Mouse (Mus musculus) MEL (cell line): ENCODE data around the gene Ttc30a2. TPM values are rescaled to one million over a fixed set of nuclear protein-coding genes. Genes with fewer than 3 reads are reported as not detected.

Experiments used
- DNase-seq: peaks from one replicate; pipeline ENCODE4 v3.0.0; 2011; ENCODE audit warnings: low read depth, low spot score
- H3K27ac ChIP-seq: 2 replicates; pipeline ENCODE4 v1.5.1; 2012; ENCODE audit warnings: low read depth, mild to moderate bottlenecking, control low read depth, low read length, moderate library complexity; ENCODE audit not compliant: control insufficient read depth
- H3K27me3 ChIP-seq, 2 experiments: fragments of 150-350 bp in 1 of 2; sonication (generic) in 1 of 2; 2 replicates each; pipeline ENCODE4 v1.6.1; 2012; ENCODE audit warnings: low read length in 2 of 2, mild to moderate bottlenecking in 2 of 2, improper control_type of control experiment in 1 of 2, moderate library complexity in 1 of 2; ENCODE audit not compliant: insufficient read depth in 2 of 2, control insufficient read depth in 1 of 2
- H3K36me3 ChIP-seq, 2 experiments: 2 replicates each; pipeline ENCODE4 v1.6.1; 2012 to 2014; ENCODE audit warnings: low read length in 2 of 2, improper control_type of control experiment in 1 of 2, inconsistent platforms in 1 of 2, mild to moderate bottlenecking in 1 of 2; ENCODE audit not compliant: insufficient read depth in 2 of 2, control insufficient read depth in 1 of 2
- H3K4me1 ChIP-seq, 2 experiments: fragments of 150-350 bp in 1 of 2; sonication (generic) in 1 of 2; 2 replicates each; pipeline ENCODE4 v1.6.1; 2012; ENCODE audit warnings: low read length in 2 of 2, improper control_type of control experiment in 1 of 2, mild to moderate bottlenecking in 1 of 2; ENCODE audit not compliant: insufficient read depth in 2 of 2, control insufficient read depth in 1 of 2
- H3K4me3 ChIP-seq, 2 experiments: fragments of 150-350 bp in 1 of 2; sonication (generic) in 1 of 2; 2 replicates each; pipeline ENCODE4 v1.5.1; 2012; ENCODE audit warnings: low read depth in 2 of 2, low read length in 2 of 2, mild to moderate bottlenecking in 2 of 2, moderate library complexity in 2 of 2, control low read depth in 1 of 2, improper control_type of control experiment in 1 of 2; ENCODE audit not compliant: control insufficient read depth in 1 of 2, insufficient read depth in 1 of 2
- H3K79me2 ChIP-seq: 2 replicates; pipeline ENCODE4 v1.6.1; 2012; ENCODE audit warnings: mild to moderate bottlenecking, low read length, moderate library complexity; ENCODE audit not compliant: control insufficient read depth, poor library complexity, insufficient read depth
- H3K9ac ChIP-seq: 2 replicates; pipeline ENCODE4 v1.6.1; 2012; ENCODE audit warnings: low read depth, mild to moderate bottlenecking, control low read depth, low read length, moderate library complexity; ENCODE audit not compliant: control insufficient read depth, poor library complexity, severe bottlenecking
- H3K9me3 ChIP-seq: fragments of 150-350 bp; sonication (generic); replicated peaks from 2 replicates; pipeline ENCODE4 v1.6.1; 2012; ENCODE audit warnings: mild to moderate bottlenecking, low read length, improper control_type of control experiment, moderate library complexity; ENCODE audit not compliant: insufficient read depth
- CHD1 ChIP-seq: IDR thresholded peaks from 2 replicates; pipeline ENCODE4 v1.6.1; 2012; ENCODE audit warnings: low read depth, mild to moderate bottlenecking, inconsistent platforms, low read length, improper control_type of control experiment
- CHD2 ChIP-seq: IDR thresholded peaks from 2 replicates; pipeline ENCODE4 v1.6.1; 2011; ENCODE audit warnings: low read length, improper control_type of control experiment
- CTCF ChIP-seq, 3 experiments: IDR thresholded peaks in 2 of 3; conservative IDR thresholded peaks in 1 of 3; 2 replicates each; pipeline ENCODE4 v1.5.1; 2011 to 2012; ENCODE audit warnings: low read length in 3 of 3, low read depth in 2 of 3, mild to moderate bottlenecking in 2 of 3, improper control_type of control experiment in 1 of 3, inconsistent platforms in 1 of 3, mixed read lengths in 1 of 3, moderate library complexity in 1 of 3; ENCODE audit not compliant: control insufficient read depth in 1 of 3, insufficient read depth in 1 of 3, poor library complexity in 1 of 3, severe bottlenecking in 1 of 3
- ELF1 ChIP-seq: IDR thresholded peaks from 2 replicates; pipeline ENCODE4 v1.6.1; 2014; ENCODE audit warnings: low read depth, mild to moderate bottlenecking, inconsistent platforms, low read length, improper control_type of control experiment, moderate library complexity
- ETS1 ChIP-seq: IDR thresholded peaks from 2 replicates; pipeline ENCODE4 v1.6.1; 2012; ENCODE audit warnings: low read depth, mild to moderate bottlenecking, inconsistent platforms, low read length, improper control_type of control experiment, moderate library complexity
- HCFC1 ChIP-seq: IDR thresholded peaks from 2 replicates; pipeline ENCODE4 v1.6.1; 2012; ENCODE audit warnings: low read depth, mild to moderate bottlenecking, inconsistent platforms, low read length, improper control_type of control experiment, moderate library complexity
- KAT2A ChIP-seq: conservative IDR thresholded peaks from 2 replicates; pipeline ENCODE4 v1.6.1; 2012; ENCODE audit warnings: low read depth, low read length, improper control_type of control experiment, inconsistent platforms
- MAX ChIP-seq: IDR thresholded peaks from 2 replicates; pipeline ENCODE4 v1.6.1; 2011; ENCODE audit warnings: low read length, improper control_type of control experiment
- MYB ChIP-seq: IDR thresholded peaks from 2 replicates; pipeline ENCODE4 v1.6.1; 2011; ENCODE audit warnings: mild to moderate bottlenecking, low read depth, low read length, improper control_type of control experiment
- POLR2AphosphoS5 ChIP-seq: IDR thresholded peaks from 2 replicates; pipeline ENCODE4 v1.6.1; 2012; ENCODE audit warnings: low read depth, borderline replicate concordance, mild to moderate bottlenecking, inconsistent platforms, low read length, moderate library complexity, mixed read lengths
- RCOR1 ChIP-seq: IDR thresholded peaks from 2 replicates; pipeline ENCODE4 v1.6.1; 2012; ENCODE audit warnings: low read depth, mild to moderate bottlenecking, inconsistent platforms, low read length, improper control_type of control experiment
- SMC3 ChIP-seq: IDR thresholded peaks from 2 replicates; pipeline ENCODE4 v1.6.1; 2011; ENCODE audit warnings: low read depth, low read length, improper control_type of control experiment
- USF1 ChIP-seq: IDR thresholded peaks from 2 replicates; pipeline ENCODE4 v1.6.1; 2014; ENCODE audit warnings: low read depth, mild to moderate bottlenecking, inconsistent platforms, low read length, improper control_type of control experiment, moderate library complexity
- USF2 ChIP-seq, 2 experiments: IDR thresholded peaks; 2 replicates each; pipeline ENCODE4 v1.6.1; 2011 to 2012; ENCODE audit warnings: improper control_type of control experiment in 2 of 2, low read length in 2 of 2, borderline replicate concordance in 1 of 2, inconsistent platforms in 1 of 2, low read depth in 1 of 2, mild to moderate bottlenecking in 1 of 2; ENCODE audit not compliant: insufficient read depth in 1 of 2
- ZKSCAN1 ChIP-seq: IDR thresholded peaks from 2 replicates; pipeline ENCODE4 v1.6.1; 2012; ENCODE audit warnings: low read depth, mild to moderate bottlenecking, inconsistent platforms, low read length, improper control_type of control experiment, moderate library complexity
- ZNF384 ChIP-seq: IDR thresholded peaks from 2 replicates; pipeline ENCODE4 v1.6.1; 2012; ENCODE audit warnings: low read depth, mild to moderate bottlenecking, inconsistent platforms, low read length, improper control_type of control experiment
- polyA plus RNA-seq, 2 experiments: library from polyadenylated mRNA; stranded (reverse) in 1 of 2; unstranded in 1 of 2; fragments of >175 nt in 1 of 2; fragments of >200 nt in 1 of 2; gene quantifications; 2 replicates each; pipeline versions ENCODE4 v1.2.1 to v1.2.4; 2012; ENCODE audit warnings: low replicate concordance in 2 of 2, low read depth in 1 of 2; ENCODE audit not compliant: insufficient read length in 2 of 2, insufficient read depth in 1 of 2, missing spikeins in 1 of 2
- total RNA-seq: library from RNA; depleted of rRNA; stranded (reverse); fragments of 300-350 nt; gene quantifications from 2 replicates; pipeline ENCODE4 v1.2.3, GENCODE M21; 2012

Gene Ttc30a2
- total and polyA plus RNA-seq, 3 experiments = not detected

GRCm38 (mm10) chr2:75929141-75929540 lies 48.8 kb downstream of the Ttc30a2 start:
- Histone ChIP-seq H3K4me1 (no peaks in the 10 kb centered on the region), H3K36me3 (peaks cover 0 to 4% of the 10 kb centered on the region in 2 experiments; a peak in 2 of 4 replicates), H3K9ac (no peak overlapping the region), H3K27me3 (no peaks in the 10 kb centered on the region), H3K79me2 (no peaks in the 10 kb centered on the region), H3K9me3 (no peaks in the 10 kb centered on the region), H3K4me3 (no peak overlapping the region), H3K27ac (no peak overlapping the region)
- TF ChIP-seq USF1 (no peak), CHD2 (no peak), POLR2AphosphoS5 (no peak), CTCF (IDR thresholded peaks at IDR 0.05 in 2 of 3, conservative IDR thresholded peaks at IDR 0.05 in 1 of 3; ENCODE audit: control insufficient read depth in 1 of 3, insufficient read depth in 1 of 3, low read depth in 2 of 3, low read length in 3 of 3, poor library complexity in 1 of 3, severe bottlenecking in 1 of 3) (no peak), ZNF384 (no peak), ELF1 (no peak), MYB (no peak), KAT2A (no peak)
- no peak for DNase-seq

GRCm38 (mm10) chr2:75928011-75928410 lies 50.0 kb downstream of the Ttc30a2 start:
- no peaks in the 10 kb centered on the region for H3K4me1 ChIP-seq
- H3K36me3 ChIP-seq = peaks cover 0 to 4% of the 10 kb centered on the region in 2 experiments; a peak in 2 of 4 replicates
- no peak overlapping the region for H3K9ac ChIP-seq
- no peaks in the 10 kb centered on the region for H3K27me3 ChIP-seq
- no peaks in the 10 kb centered on the region for H3K9me3 ChIP-seq
- DNase-seq = no peak
- H3K79me2 ChIP-seq = no peaks in the 10 kb centered on the region
- no peak overlapping the region for H3K27ac ChIP-seq
- no peak overlapping the region for H3K4me3 ChIP-seq
- TF ChIP-seq SMC3 (no peak), MAX (no peak), HCFC1 (no peak), ETS1 (no peak), CTCF (IDR thresholded peaks at IDR 0.05 in 2 of 3, conservative IDR thresholded peaks at IDR 0.05 in 1 of 3; ENCODE audit: control insufficient read depth in 1 of 3, insufficient read depth in 1 of 3, low read depth in 2 of 3, low read length in 3 of 3, poor library complexity in 1 of 3, severe bottlenecking in 1 of 3) (no peak), ZNF384 (no peak), POLR2AphosphoS5 (no peak), RCOR1 (no peak), CHD1 (no peak), ZKSCAN1 (no peak), USF2 (IDR thresholded peaks at IDR 0.05; ENCODE audit: borderline replicate concordance in 1 of 2, insufficient read depth in 1 of 2, low read depth in 1 of 2, low read length in 2 of 2) (no peak), MYB (no peak)
